Mouse (Mus musculus) kidney, embryonic 16.5 days (tissue): ENCODE measurements around the gene Ltb4r1. TPM values are rescaled to one million over a fixed set of nuclear protein-coding genes. Genes with fewer than 3 reads are reported as not detected.

ENCODE experiments used
- ATAC-seq: fragments of 200-750 bp; cut with Nextera tagmentation; 2 replicates; pipeline ENCODE4 v1.8.0; 2017; ENCODE audit warnings: moderate TSS enrichment; ENCODE audit not compliant: low FRiP score, low TSS enrichment
- H3K27ac ChIP-seq: fragments of 300-500 bp; sonication (generic); 2 replicates; pipeline ENCODE4 v1.5.1; 2014; ENCODE audit warnings: low read length
- H3K27me3 ChIP-seq: fragments of 300-500 bp; sonication (generic); 2 replicates; pipeline ENCODE4 v1.6.1; 2014; ENCODE audit warnings: low read length, control low read depth, mixed read lengths; ENCODE audit not compliant: insufficient read depth
- H3K36me3 ChIP-seq: fragments of 300-500 bp; sonication (generic); 2 replicates; pipeline ENCODE4 v1.6.1; 2014; ENCODE audit warnings: low read length, control low read depth, mixed read lengths; ENCODE audit not compliant: insufficient read depth
- H3K4me1 ChIP-seq: fragments of 300-500 bp; sonication (generic); 2 replicates; pipeline ENCODE4 v1.6.1; 2014; ENCODE audit warnings: low read length, control low read depth, mixed read lengths; ENCODE audit not compliant: insufficient read depth
- H3K4me2 ChIP-seq: fragments of 300-500 bp; sonication (generic); replicated peaks from 2 replicates; pipeline ENCODE4 v1.6.1; 2014; ENCODE audit warnings: low read depth, low read length
- H3K4me3 ChIP-seq: fragments of 300-500 bp; sonication (generic); 2 replicates; pipeline ENCODE4 v1.5.1; 2014; ENCODE audit warnings: mild to moderate bottlenecking, low read length
- H3K9ac ChIP-seq: fragments of 300-500 bp; sonication (generic); replicated peaks from 2 replicates; pipeline ENCODE4 v1.6.1; 2014; ENCODE audit warnings: low read length
- H3K9me3 ChIP-seq: fragments of 300-500 bp; sonication (generic); 2 replicates; pipeline ENCODE4 v1.6.1; 2016; ENCODE audit warnings: low read length, control low read depth
- WGBS: fragments of 180-500 bp; shearing (Covaris S2); extraction: QIAGEN DNeasy Blood & Tissue Kit; methylation state at CpG from one replicate; pipeline ENCODE4 v1.1.7; 2014; 5-methylcytosine and 5-hydroxymethylcytosine counted together
- polyA plus RNA-seq: library from polyadenylated mRNA; unstranded; fragments of >200 nt; fragmentation: Nextera tagmentation; extraction: Ambion mirVana; gene quantifications from 2 replicates; pipeline ENCODE4 v1.2.1, GENCODE M21; 2015

Ltb4r1 gene
- polyA plus RNA-seq = 0.54 and 0.92 TPM in 2 replicates

- peaks cover 43% of the 10 kb centered on the region for H3K27me3 ChIP-seq
- no peak for ATAC-seq
- no peak within 1 kb of the TSS for H3K27ac ChIP-seq
- peaks cover 22% of the 10 kb centered on the region for H3K4me1 ChIP-seq
- WGBS = 72% methylated on average over 4 of the region's 4 CpGs
- no peaks in the 10 kb centered on the region for H3K36me3 ChIP-seq
- H3K4me2 ChIP-seq = no peak within 1 kb of the TSS
- no peaks in the 10 kb centered on the region for H3K9me3 ChIP-seq
- H3K9ac ChIP-seq = no peak within 1 kb of the TSS
- no peak within 1 kb of the TSS for H3K4me3 ChIP-seq
These were observed at the start of gene Ltb4r1 for GRCm38 (mm10) chr14:55765696-55766095. Gene Ltb4r1, plus strand, starts transcription at chr14:55765962.

- H3K27ac ChIP-seq = 0 out of 2 replicates have a peak overlapping the region, but pooled peaks have one; percentile 35
- H3K36me3 ChIP-seq = peaks cover 17% of the 10 kb centered on the region; the same call in 1 of the 2 replicates
- no peak overlapping the region for H3K9ac ChIP-seq
- no peak overlapping the region for H3K4me2 ChIP-seq
- H3K4me1 ChIP-seq = peaks cover 11% of the 10 kb centered on the region
- no peaks in the 10 kb centered on the region for H3K9me3 ChIP-seq
- H3K4me3 ChIP-seq = no peak overlapping the region
- WGBS = 91% methylated on average over 6 of the region's 6 CpGs
- ATAC-seq = no peak
- H3K27me3 ChIP-seq = peaks cover 15% of the 10 kb centered on the region
These were observed 49.5 kb upstream of the Ltb4r1 start for GRCm38 (mm10) chr14:55716271-55716670.

GRCm38 (mm10) chr14:55716884-55717283 is 48.9 kb upstream of the Ltb4r1 start:
- WGBS = 69% methylated on average over 8 of the region's 8 CpGs
- H3K36me3 ChIP-seq = peaks cover 17% of the 10 kb centered on the region; the same call in 1 of the 2 replicates

GRCm38 (mm10) chr14:55719737-55720136 is 46.0 kb upstream of the Ltb4r1 start:
- peaks cover 17% of the 10 kb centered on the region; the same call in 1 of the 2 replicates for H3K36me3 ChIP-seq
- no peak overlapping the region for H3K4me2 ChIP-seq
- H3K9me3 ChIP-seq = no peaks in the 10 kb centered on the region
- no peak overlapping the region for H3K4me3 ChIP-seq
- H3K27ac ChIP-seq = no peak overlapping the region
- WGBS = 92% methylated on average over 6 of the region's 6 CpGs
- no peak for ATAC-seq
- peaks cover 10% of the 10 kb centered on the region for H3K4me1 ChIP-seq
- no peak overlapping the region for H3K9ac ChIP-seq
- no peaks in the 10 kb centered on the region for H3K27me3 ChIP-seq

More at GRCm38 (mm10) chr14:55716884-55717283, 48.9 kb upstream of the Ltb4r1 start:
- H3K9ac ChIP-seq = no peak overlapping the region
- peaks cover 13% of the 10 kb centered on the region for H3K4me1 ChIP-seq
- H3K4me3 ChIP-seq = no peak overlapping the region
- peak; percentile 24 for ATAC-seq
- no peaks in the 10 kb centered on the region for H3K9me3 ChIP-seq
- H3K27ac ChIP-seq = no peak overlapping the region
- peaks cover 13% of the 10 kb centered on the region for H3K27me3 ChIP-seq
- no peak overlapping the region for H3K4me2 ChIP-seq

GRCm38 (mm10) chr14:55720666-55721065 is 45.1 kb upstream of the Ltb4r1 start:
- H3K4me3 ChIP-seq = no peak overlapping the region

GRCm38 (mm10) chr14:55721076-55721475 is 44.7 kb upstream of the Ltb4r1 start:
- peak; percentile 24; the same call in 1 of the 2 replicates for ATAC-seq
- Histone ChIP-seq H3K27ac (peak overlapping the region; percentile 92), H3K4me1 (peaks cover 10% of the 10 kb centered on the region), H3K9me3 (no peaks in the 10 kb centered on the region), H3K9ac (peak overlapping the region; percentile 84; the same call in 1 of the 2 replicates), H3K27me3 (no peaks in the 10 kb centered on the region), H3K4me3 (peak overlapping the region; percentile 82), H3K4me2 (peak overlapping the region; percentile 58), H3K36me3 (peaks cover 17% of the 10 kb centered on the region; the same call in 1 of the 2 replicates)
- 76% methylated on average over 6 of the region's 6 CpGs for WGBS

More at GRCm38 (mm10) chr14:55720666-55721065, 45.1 kb upstream of the Ltb4r1 start:
- Histone ChIP-seq H3K9me3 (no peaks in the 10 kb centered on the region), H3K4me1 (peaks cover 10% of the 10 kb centered on the region), H3K27ac (peak overlapping the region; percentile 39; the same call in 1 of the 2 replicates), H3K36me3 (peaks cover 17% of the 10 kb centered on the region; the same call in 1 of the 2 replicates), H3K4me2 (peak overlapping the region; percentile 58; the same call in 1 of the 2 replicates), H3K9ac (peak overlapping the region; percentile 84; the same call in 1 of the 2 replicates), H3K27me3 (no peaks in the 10 kb centered on the region)
- ATAC-seq = no peak
- WGBS = 92% methylated on average over 12 of the region's 12 CpGs

GRCm38 (mm10) chr14:55721700-55722437 is 43.9 kb upstream of the Ltb4r1 start, which contains the start of gene Rabggta:
Gene Rabggta, minus strand, starts transcription at chr14:55722263.
- H3K4me1 ChIP-seq = peaks cover 10% of the 10 kb centered on the region
- peak within 1 kb of the TSS; percentile 58 for H3K4me2 ChIP-seq
- peak within 1 kb of the TSS; percentile 82 for H3K4me3 ChIP-seq
- peak within 1 kb of the TSS; percentile 92 for H3K27ac ChIP-seq
- H3K9me3 ChIP-seq = no peaks in the 10 kb centered on the region
- no peaks in the 10 kb centered on the region for H3K27me3 ChIP-seq
- H3K9ac ChIP-seq = peak within 1 kb of the TSS; percentile 84
- peaks cover 17% of the 10 kb centered on the region; the same call in 1 of the 2 replicates for H3K36me3 ChIP-seq
- ATAC-seq = peak; percentile 97
- WGBS = under 1% methylated on average over 50 of the region's 50 CpGs

GRCm38 (mm10) chr14:55722438-55722945 is 43.3 kb upstream of the Ltb4r1 start:
- Histone ChIP-seq H3K27ac (no peak overlapping the region), H3K9ac (peak overlapping the region; percentile 84; the same call in 1 of the 2 replicates), H3K9me3 (no peaks in the 10 kb centered on the region), H3K4me1 (peaks cover 10% of the 10 kb centered on the region), H3K36me3 (peaks cover 17% of the 10 kb centered on the region; the same call in 1 of the 2 replicates), H3K27me3 (no peaks in the 10 kb centered on the region), H3K4me2 (peak overlapping the region; percentile 58), H3K4me3 (peak overlapping the region; percentile 82)
- 48% methylated on average over 8 of the region's 8 CpGs for WGBS
- ATAC-seq = no peak

- 92% methylated on average over 7 of the region's 7 CpGs for WGBS
- no peaks in the 10 kb centered on the region for H3K27me3 ChIP-seq
- peaks cover 13% of the 10 kb centered on the region; the same call in 1 of the 2 replicates for H3K36me3 ChIP-seq
- H3K4me2 ChIP-seq = no peak overlapping the region
- no peak for ATAC-seq
- H3K27ac ChIP-seq = no peak overlapping the region
- H3K9ac ChIP-seq = no peak overlapping the region
- H3K4me3 ChIP-seq = no peak overlapping the region
- no peaks in the 10 kb centered on the region for H3K9me3 ChIP-seq
- H3K4me1 ChIP-seq = peaks cover 10% of the 10 kb centered on the region
These were observed 42.3 kb upstream of the Ltb4r1 start for GRCm38 (mm10) chr14:55723433-55723832.
